Mouse (Mus musculus): ENCODE data around the gene Chmp2a. TPM values are rescaled to one million over a fixed set of nuclear protein-coding genes. Genes with fewer than 3 reads are reported as not detected.

Chmp2a gene
- total and polyA plus RNA-seq, 3 experiments = 100 to 180 TPM; not detected in 1

GRCm38 (mm10) chr7:13039181-13039580 is 4.6 kb upstream of the Chmp2a start:
- peaks cover 5 to 18% of the 10 kb centered on the region in 2 experiments; a peak in 3 of 4 replicates for H3K4me1 ChIP-seq (ENCODE audit: control insufficient read depth in 1 of 2, insufficient read depth in 2 of 2, low read length in 2 of 2)
- no peaks in the 10 kb centered on the region for H3K9me3 ChIP-seq (replicated peaks; ENCODE audit: insufficient read depth, low read length)
- TF ChIP-seq EP300 (IDR thresholded peaks at IDR 0.05; ENCODE audit: low read depth in 1 of 2, low read length in 2 of 2) (peak in 1 of 2 experiments; percentile 44; a peak in 1 of 4 replicates), ZKSCAN1 (IDR thresholded peaks at IDR 0.05; ENCODE audit: low read depth, low read length) (no peak), HCFC1 (IDR thresholded peaks at IDR 0.05; ENCODE audit: low read depth, low read length) (no peak)
- DNase-seq (ENCODE audit: low read depth, low spot score) = no peak
- peak overlapping the region; percentile 98 for H3K9ac ChIP-seq (ENCODE audit: control insufficient read depth, low read depth, low read length, poor library complexity, severe bottlenecking)
- peaks cover 0 to 11% of the 10 kb centered on the region in 2 experiments; a peak in 2 of 4 replicates for H3K36me3 ChIP-seq (ENCODE audit: control insufficient read depth in 1 of 2, insufficient read depth in 2 of 2, low read length in 2 of 2)
- peaks cover 25% of the 10 kb centered on the region for H3K79me2 ChIP-seq (ENCODE audit: control insufficient read depth, insufficient read depth, low read length, poor library complexity)
- peak overlapping the region; percentile 98 for H3K27ac ChIP-seq (ENCODE audit: control insufficient read depth, low read depth, low read length)
- peak overlapping the region; percentile 64 to 97; a peak in 3 of 4 replicates for H3K4me3 ChIP-seq (ENCODE audit: control insufficient read depth in 1 of 2, insufficient read depth in 1 of 2, low read depth in 2 of 2, low read length in 2 of 2)
- H3K27me3 ChIP-seq (ENCODE audit: control insufficient read depth in 1 of 2, insufficient read depth in 2 of 2, low read length in 2 of 2) = no peaks in the 10 kb centered on the region

- peak overlapping the region; percentile 98 for H3K27ac ChIP-seq (ENCODE audit: control insufficient read depth, low read depth, low read length)
- H3K36me3 ChIP-seq (ENCODE audit: control insufficient read depth in 1 of 2, insufficient read depth in 2 of 2, low read length in 2 of 2) = peaks cover 0 to 11% of the 10 kb centered on the region in 2 experiments; a peak in 2 of 4 replicates
- H3K79me2 ChIP-seq (ENCODE audit: control insufficient read depth, insufficient read depth, low read length, poor library complexity) = peaks cover 25% of the 10 kb centered on the region
- H3K9ac ChIP-seq (ENCODE audit: control insufficient read depth, low read depth, low read length, poor library complexity, severe bottlenecking) = peak overlapping the region; percentile 98
- no peaks in the 10 kb centered on the region for H3K27me3 ChIP-seq (ENCODE audit: control insufficient read depth in 1 of 2, insufficient read depth in 2 of 2, low read length in 2 of 2)
- no peaks in the 10 kb centered on the region for H3K9me3 ChIP-seq (replicated peaks; ENCODE audit: insufficient read depth, low read length)
- H3K4me3 ChIP-seq (ENCODE audit: control insufficient read depth in 1 of 2, insufficient read depth in 1 of 2, low read depth in 2 of 2, low read length in 2 of 2) = peak overlapping the region; percentile 64 to 97
- DNase-seq (ENCODE audit: low read depth, low spot score) = peak; percentile 69
- peaks cover 5 to 20% of the 10 kb centered on the region in 2 experiments; a peak in 3 of 4 replicates for H3K4me1 ChIP-seq (ENCODE audit: control insufficient read depth in 1 of 2, insufficient read depth in 2 of 2, low read length in 2 of 2)
- TF ChIP-seq GABPA (IDR thresholded peaks at IDR 0.05; ENCODE audit: low read depth, low read length) (no peak), MXI1 (IDR thresholded peaks at IDR 0.05; ENCODE audit: low read depth, low read length) (no peak), SIN3A (IDR thresholded peaks at IDR 0.05; ENCODE audit: low read length) (no peak), POLR2AphosphoS2 (IDR thresholded peaks at IDR 0.05; ENCODE audit: low read length) (no peak), KAT2A (conservative IDR thresholded peaks at IDR 0.05; ENCODE audit: low read depth, low read length) (no peak), RAD21 (IDR thresholded peaks at IDR 0.05; ENCODE audit: low read depth, low read length) (no peak), UBTF (IDR thresholded peaks at IDR 0.05; ENCODE audit: borderline replicate concordance, insufficient read depth, low read depth, low read length) (no peak), POLR2A (IDR thresholded peaks at IDR 0.05; ENCODE audit: control insufficient read depth in 1 of 2, insufficient read depth in 1 of 2, low read depth in 1 of 2, low read length in 2 of 2, poor library complexity in 1 of 2) (no peak), TBP (IDR thresholded peaks at IDR 0.05; ENCODE audit: low read depth, low read length) (no peak), ZNF384 (IDR thresholded peaks at IDR 0.05; ENCODE audit: low read depth, low read length) (no peak), SMC3 (IDR thresholded peaks at IDR 0.05; ENCODE audit: low read depth, low read length) (no peak), MEF2A (IDR thresholded peaks at IDR 0.05; ENCODE audit: extremely low read depth, insufficient replicate concordance, low read depth, low read length, poor library complexity, severe bottlenecking) (no peak), POLR2AphosphoS5 (IDR thresholded peaks at IDR 0.05; ENCODE audit: borderline replicate concordance, low read depth, low read length) (no peak), BHLHE40 (IDR thresholded peaks at IDR 0.05; ENCODE audit: borderline replicate concordance, low read depth, low read length) (no peak), USF2 (IDR thresholded peaks at IDR 0.05; ENCODE audit: borderline replicate concordance in 1 of 2, insufficient read depth in 1 of 2, low read depth in 1 of 2, low read length in 2 of 2) (no peak), MAFK (IDR thresholded peaks at IDR 0.05; ENCODE audit: borderline replicate concordance, low read depth, low read length) (no peak)
Measured at GRCm38 (mm10) chr7:13038621-13039169, 4.1 kb upstream of the Chmp2a start.

All from MEL (cell line).